Mouse (Mus musculus): ENCODE results near the gene Ddx31. TPM values are rescaled to one million over a fixed set of nuclear protein-coding genes. Genes with fewer than 3 reads are reported as not detected.

Gene Ddx31
- 14.1 and 14.3 TPM in 2 replicates for polyA plus RNA-seq (2015; fragmentation: Nextera tagmentation; extraction: Ambion mirVana)

- Histone ChIP-seq H3K4me2 (replicated peaks; ENCODE audit: low read depth, low read length) (peak within 1 kb of the TSS; percentile 74), H3K9me3 (ENCODE audit: low read length) (no peaks in the 10 kb centered on the region), H3K36me3 (ENCODE audit: insufficient read depth, low read length) (peaks cover 7% of the 10 kb centered on the region), H3K9ac (replicated peaks; ENCODE audit: low read length) (peak within 1 kb of the TSS; percentile 93), H3K4me3 (ENCODE audit: low read length) (peak within 1 kb of the TSS; percentile 92), H3K27me3 (ENCODE audit: insufficient read depth, low read length) (no peaks in the 10 kb centered on the region), H3K27ac (ENCODE audit: low read length) (peak within 1 kb of the TSS; percentile 92), H3K4me1 (ENCODE audit: insufficient read depth, low read length) (peaks cover 33% of the 10 kb centered on the region)
- peak; percentile 95 for ATAC-seq (ENCODE audit: low FRiP score, low TSS enrichment)
- under 1% methylated on average over 62 of the region's 63 CpGs for WGBS
Measured at GRCm38 (mm10) chr2:28840222-28840951, at the start of gene Ddx31, which contains the start of gene Gtf3c4. Ddx31 (plus strand) TSS chr2:28840406. Gtf3c4 (minus strand) TSS chr2:28840360.

GRCm38 (mm10) chr2:28792931-28793610 is 47.1 kb upstream of the Ddx31 start:
- no peaks in the 10 kb centered on the region; the same call in 1 of the 2 replicates for H3K4me1 ChIP-seq (ENCODE audit: insufficient read depth, low read length)
- H3K36me3 ChIP-seq (ENCODE audit: insufficient read depth, low read length), result no peaks in the 10 kb centered on the region
- ATAC-seq (ENCODE audit: low FRiP score, low TSS enrichment), result peak; percentile 78
- 29% methylated on average over 5 of the region's 6 CpGs for WGBS
- H3K9ac ChIP-seq (replicated peaks; ENCODE audit: low read length), result no peak overlapping the region
- no peaks in the 10 kb centered on the region for H3K27me3 ChIP-seq (ENCODE audit: insufficient read depth, low read length)
- no peaks in the 10 kb centered on the region for H3K9me3 ChIP-seq (ENCODE audit: low read length)
- no peak overlapping the region for H3K27ac ChIP-seq (ENCODE audit: low read length)
- H3K4me2 ChIP-seq (replicated peaks; ENCODE audit: low read depth, low read length), result peak overlapping the region; percentile 14; the same call in 1 of the 2 replicates
- H3K4me3 ChIP-seq (ENCODE audit: low read length), result no peak overlapping the region

DNA sequence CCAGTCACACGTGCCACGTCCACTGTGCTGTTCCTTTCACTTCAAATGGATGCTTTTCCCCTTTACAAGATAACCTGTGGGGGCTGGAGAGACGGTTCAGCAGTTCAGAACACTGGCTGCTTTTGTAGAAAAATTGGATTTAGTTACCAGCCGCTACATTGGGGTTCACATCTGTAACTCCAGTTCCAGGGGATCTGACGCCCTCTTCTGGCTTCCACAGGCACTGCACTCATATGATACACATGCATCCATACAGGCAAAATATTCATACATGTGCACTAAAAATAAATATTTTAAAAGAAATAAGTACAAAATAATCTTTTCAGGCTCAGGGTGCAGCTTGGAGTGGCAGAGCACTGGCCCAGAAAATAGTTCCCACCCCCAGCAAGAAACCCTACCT is 45.6 kb upstream of the Ddx31 start:
- Histone ChIP-seq H3K4me2 (replicated peaks; ENCODE audit: low read depth, low read length) (no peak overlapping the region), H3K36me3 (ENCODE audit: insufficient read depth, low read length) (no peaks in the 10 kb centered on the region), H3K9ac (replicated peaks; ENCODE audit: low read length) (no peak overlapping the region), H3K4me1 (ENCODE audit: insufficient read depth, low read length) (no peaks in the 10 kb centered on the region; the same call in 1 of the 2 replicates), H3K9me3 (ENCODE audit: low read length) (no peaks in the 10 kb centered on the region), H3K27me3 (ENCODE audit: insufficient read depth, low read length) (no peaks in the 10 kb centered on the region), H3K4me3 (ENCODE audit: low read length) (no peak overlapping the region), H3K27ac (ENCODE audit: low read length) (no peak overlapping the region)
- WGBS, result 68% methylated on average over 5 of the region's 5 CpGs
- ATAC-seq (ENCODE audit: low FRiP score, low TSS enrichment), result no peak

- no peak for ATAC-seq (ENCODE audit: low FRiP score, low TSS enrichment)
- Histone ChIP-seq H3K27ac (ENCODE audit: low read length) (no peak overlapping the region), H3K4me2 (replicated peaks; ENCODE audit: low read depth, low read length) (no peak overlapping the region), H3K4me3 (ENCODE audit: low read length) (no peak overlapping the region), H3K36me3 (ENCODE audit: insufficient read depth, low read length) (no peaks in the 10 kb centered on the region), H3K27me3 (ENCODE audit: insufficient read depth, low read length) (no peaks in the 10 kb centered on the region), H3K9me3 (ENCODE audit: low read length) (no peaks in the 10 kb centered on the region), H3K4me1 (ENCODE audit: insufficient read depth, low read length) (no peaks in the 10 kb centered on the region; the same call in 1 of the 2 replicates), H3K9ac (replicated peaks; ENCODE audit: low read length) (no peak overlapping the region)
- WGBS, result 77% methylated on average over 8 of the region's 8 CpGs
Measured at GRCm38 (mm10) chr2:28796298-28796697, 43.9 kb upstream of the Ddx31 start.

GRCm38 (mm10) chr2:28797490-28798106 is 42.6 kb upstream of the Ddx31 start:
- Histone ChIP-seq H3K9me3 (ENCODE audit: low read length) (no peaks in the 10 kb centered on the region), H3K27ac (ENCODE audit: low read length) (no peak overlapping the region), H3K36me3 (ENCODE audit: insufficient read depth, low read length) (no peaks in the 10 kb centered on the region), H3K27me3 (ENCODE audit: insufficient read depth, low read length) (no peaks in the 10 kb centered on the region), H3K9ac (replicated peaks; ENCODE audit: low read length) (no peak overlapping the region), H3K4me1 (ENCODE audit: insufficient read depth, low read length) (peaks cover 8% of the 10 kb centered on the region), H3K4me2 (replicated peaks; ENCODE audit: low read depth, low read length) (no peak overlapping the region), H3K4me3 (ENCODE audit: low read length) (no peak overlapping the region)
- WGBS, result 27% methylated on average over 18 of the region's 18 CpGs
- ATAC-seq (ENCODE audit: low FRiP score, low TSS enrichment), result no peak

DNA sequence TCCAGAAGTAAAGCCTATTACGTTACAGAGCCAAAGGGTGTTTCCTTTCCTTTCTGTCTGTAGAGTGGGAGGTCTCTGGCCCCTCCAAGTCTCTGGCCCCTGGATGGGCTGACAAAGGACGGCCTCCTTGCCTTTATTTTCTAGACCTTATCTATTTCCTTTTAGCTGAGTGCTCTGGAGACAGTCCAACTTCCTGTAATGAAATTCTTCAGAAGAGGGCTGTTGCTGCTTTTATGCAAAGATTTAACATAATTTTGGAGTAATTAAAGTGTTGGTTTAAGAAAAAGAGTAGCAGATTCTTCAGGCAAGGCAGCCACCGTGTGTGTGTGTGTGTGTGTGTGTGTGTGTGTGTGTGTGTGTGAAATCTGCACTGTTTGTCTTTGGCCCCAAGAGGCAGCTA is 41.8 kb upstream of the Ddx31 start:
- H3K9me3 ChIP-seq (ENCODE audit: low read length), result no peaks in the 10 kb centered on the region
- no peaks in the 10 kb centered on the region for H3K27me3 ChIP-seq (ENCODE audit: insufficient read depth, low read length)
- no peak overlapping the region for H3K9ac ChIP-seq (replicated peaks; ENCODE audit: low read length)
- no peaks in the 10 kb centered on the region for H3K36me3 ChIP-seq (ENCODE audit: insufficient read depth, low read length)
- no peak overlapping the region for H3K4me3 ChIP-seq (ENCODE audit: low read length)
- 11% methylated on average over 3 of the region's 3 CpGs for WGBS
- no peak for ATAC-seq (ENCODE audit: low FRiP score, low TSS enrichment)
- H3K27ac ChIP-seq (ENCODE audit: low read length), result peak overlapping the region; percentile 70
- H3K4me2 ChIP-seq (replicated peaks; ENCODE audit: low read depth, low read length), result no peak overlapping the region
- H3K4me1 ChIP-seq (ENCODE audit: insufficient read depth, low read length), result peaks cover 8% of the 10 kb centered on the region

- Histone ChIP-seq H3K9me3 (ENCODE audit: low read length) (no peaks in the 10 kb centered on the region), H3K4me1 (ENCODE audit: insufficient read depth, low read length) (peaks cover 8% of the 10 kb centered on the region), H3K27ac (ENCODE audit: low read length) (no peak overlapping the region), H3K4me3 (ENCODE audit: low read length) (no peak overlapping the region), H3K4me2 (replicated peaks; ENCODE audit: low read depth, low read length) (no peak overlapping the region), H3K36me3 (ENCODE audit: insufficient read depth, low read length) (no peaks in the 10 kb centered on the region), H3K9ac (replicated peaks; ENCODE audit: low read length) (no peak overlapping the region), H3K27me3 (ENCODE audit: insufficient read depth, low read length) (no peaks in the 10 kb centered on the region)
- 66% methylated on average over 2 of the region's 2 CpGs for WGBS
- no peak for ATAC-seq (ENCODE audit: low FRiP score, low TSS enrichment)
Measured at GRCm38 (mm10) chr2:28799575-28799974, 40.6 kb upstream of the Ddx31 start.

GRCm38 (mm10) chr2:28803406-28803805 is 36.8 kb upstream of the Ddx31 start:
- H3K4me3 ChIP-seq (ENCODE audit: low read length), result no peak overlapping the region
- no peaks in the 10 kb centered on the region for H3K27me3 ChIP-seq (ENCODE audit: insufficient read depth, low read length)
- H3K4me2 ChIP-seq (replicated peaks; ENCODE audit: low read depth, low read length), result no peak overlapping the region
- H3K4me1 ChIP-seq (ENCODE audit: insufficient read depth, low read length), result peaks cover 8% of the 10 kb centered on the region
- no peak overlapping the region for H3K27ac ChIP-seq (ENCODE audit: low read length)
- ATAC-seq (ENCODE audit: low FRiP score, low TSS enrichment), result no peak
- 74% methylated on average over 7 of the region's 7 CpGs for WGBS
- no peaks in the 10 kb centered on the region for H3K9me3 ChIP-seq (ENCODE audit: low read length)
- H3K36me3 ChIP-seq (ENCODE audit: insufficient read depth, low read length), result no peaks in the 10 kb centered on the region
- H3K9ac ChIP-seq (replicated peaks; ENCODE audit: low read length), result no peak overlapping the region

DNA sequence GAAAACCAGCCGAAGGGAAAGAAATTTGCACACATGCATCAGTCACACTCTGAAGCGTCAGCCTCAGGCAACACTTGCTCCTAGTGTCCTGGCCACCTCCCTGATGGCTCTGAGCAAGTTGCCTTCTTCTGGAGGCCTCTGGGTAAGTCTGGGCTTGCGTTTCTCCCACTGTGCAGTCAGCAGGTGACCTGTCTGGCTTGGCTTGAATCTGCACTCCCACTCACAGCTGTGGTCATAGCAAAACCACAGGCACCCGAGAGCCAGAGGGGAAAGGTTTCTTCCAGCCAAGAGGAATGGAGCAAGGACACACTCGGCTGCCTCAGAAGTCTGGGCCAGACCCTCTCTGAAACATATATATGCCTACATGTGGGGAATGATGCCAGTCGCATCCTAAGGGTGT is 31.4 kb upstream of the Ddx31 start:
- no peak overlapping the region for H3K4me3 ChIP-seq (ENCODE audit: low read length)
- no peaks in the 10 kb centered on the region for H3K36me3 ChIP-seq (ENCODE audit: insufficient read depth, low read length)
- no peak overlapping the region for H3K27ac ChIP-seq (ENCODE audit: low read length)
- H3K27me3 ChIP-seq (ENCODE audit: insufficient read depth, low read length), result no peaks in the 10 kb centered on the region
- no peaks in the 10 kb centered on the region for H3K9me3 ChIP-seq (ENCODE audit: low read length)
- no peak overlapping the region for H3K9ac ChIP-seq (replicated peaks; ENCODE audit: low read length)
- H3K4me2 ChIP-seq (replicated peaks; ENCODE audit: low read depth, low read length), result no peak overlapping the region
- 56% methylated on average over 6 of the region's 6 CpGs for WGBS
- no peak for ATAC-seq (ENCODE audit: low FRiP score, low TSS enrichment)
- H3K4me1 ChIP-seq (ENCODE audit: insufficient read depth, low read length), result no peaks in the 10 kb centered on the region
